Mouse (Mus musculus) frontal cortex, postnatal 14 days (tissue): ENCODE results near the gene Rbms1.

Source experiments
- DNase-seq, 2 experiments: peaks; one replicate each; pipeline ENCODE4 v3.0.0; 2022; ENCODE audit warnings: low spot score in 2 of 2

Rbms1 gene

DNA sequence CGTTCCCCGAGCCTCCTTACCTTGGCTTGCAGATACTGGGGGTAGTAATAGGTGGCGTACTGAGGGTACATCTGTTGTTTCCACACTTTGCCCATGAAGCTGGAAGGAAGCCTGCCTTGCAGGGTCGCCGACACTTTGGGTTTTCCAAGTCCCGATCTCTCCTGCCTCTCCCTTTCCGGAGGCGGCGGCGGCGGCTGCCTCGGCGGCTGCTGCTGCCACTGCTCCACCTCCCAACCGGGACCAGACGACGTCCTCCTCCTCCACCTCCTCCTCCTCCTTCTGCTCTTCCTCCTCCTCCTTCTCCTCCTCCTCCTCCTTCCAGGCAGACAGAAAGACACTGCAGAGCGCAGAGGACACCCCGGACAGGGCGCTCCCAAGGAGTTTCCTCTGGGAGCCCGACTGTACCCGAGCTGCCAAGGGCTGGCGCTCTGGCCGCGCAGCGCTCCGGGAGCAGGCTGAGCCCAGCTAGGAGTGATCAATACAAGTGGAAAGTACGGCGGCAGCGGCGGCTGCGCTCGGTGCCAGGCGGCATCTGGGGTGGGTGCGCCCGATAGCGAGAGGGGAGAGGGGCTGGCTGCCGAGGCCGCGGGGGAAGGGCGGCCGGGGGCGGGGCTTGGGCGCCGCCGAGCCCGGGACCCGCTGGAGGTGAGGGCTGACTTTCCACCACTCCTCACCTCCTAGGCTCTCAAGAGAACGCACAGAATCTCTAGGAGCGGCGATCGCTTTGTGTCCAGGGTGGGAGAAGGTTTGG lies at the start of gene Rbms1:
Gene Rbms1 (minus strand): TSS at position 522 of the 751 bp plus-strand sequence.
- DNase-seq = peak; percentile 35 to 56

DNA sequence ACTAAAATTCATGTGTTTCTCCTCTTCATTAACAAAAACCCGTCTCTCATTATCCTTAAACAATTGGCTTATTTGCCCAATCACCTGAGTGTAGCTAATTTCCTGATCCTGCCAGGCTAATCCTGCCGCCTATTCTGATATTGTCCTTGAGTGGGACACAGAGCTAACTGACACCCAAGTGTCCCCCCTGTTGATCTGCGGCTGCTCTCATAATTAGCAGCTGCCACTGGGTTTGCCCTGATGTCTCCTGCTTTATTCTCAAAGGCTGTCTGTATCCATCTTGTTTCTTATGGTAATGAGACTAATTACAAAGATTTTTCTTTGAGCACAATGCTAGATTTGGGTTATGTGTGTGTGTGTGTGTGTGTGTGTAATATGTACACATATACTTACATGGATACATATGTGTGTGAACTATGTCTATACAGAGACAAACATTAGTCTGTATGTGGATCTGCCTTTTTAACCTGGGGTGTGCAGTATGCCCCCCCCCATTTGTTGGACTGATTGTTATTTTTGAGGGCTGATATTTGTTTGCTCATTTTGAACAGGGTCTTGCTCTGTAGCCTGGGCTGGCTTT lies 49.3 kb upstream of the Rbms1 start:
- DNase-seq = no peak

DNA sequence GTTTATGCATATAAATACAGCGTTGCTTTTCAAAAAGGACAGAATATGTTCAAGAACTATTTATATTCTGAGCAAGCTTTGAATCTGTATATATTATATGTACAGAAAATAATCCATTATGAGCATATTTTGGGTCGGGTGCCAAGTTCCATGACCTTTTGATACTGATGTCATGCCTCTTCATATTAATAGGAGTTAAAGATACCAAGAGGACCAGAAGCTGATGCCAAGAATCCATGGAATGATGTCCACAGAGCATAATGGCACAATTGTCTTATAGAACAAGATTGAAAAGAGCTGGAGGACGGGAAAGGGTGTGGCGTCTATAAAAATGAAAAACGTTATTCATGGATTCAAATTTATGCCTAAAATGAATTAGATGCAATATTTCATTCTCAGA lies 23.3 kb upstream of the Rbms1 start:
- DNase-seq = no peak

DNA sequence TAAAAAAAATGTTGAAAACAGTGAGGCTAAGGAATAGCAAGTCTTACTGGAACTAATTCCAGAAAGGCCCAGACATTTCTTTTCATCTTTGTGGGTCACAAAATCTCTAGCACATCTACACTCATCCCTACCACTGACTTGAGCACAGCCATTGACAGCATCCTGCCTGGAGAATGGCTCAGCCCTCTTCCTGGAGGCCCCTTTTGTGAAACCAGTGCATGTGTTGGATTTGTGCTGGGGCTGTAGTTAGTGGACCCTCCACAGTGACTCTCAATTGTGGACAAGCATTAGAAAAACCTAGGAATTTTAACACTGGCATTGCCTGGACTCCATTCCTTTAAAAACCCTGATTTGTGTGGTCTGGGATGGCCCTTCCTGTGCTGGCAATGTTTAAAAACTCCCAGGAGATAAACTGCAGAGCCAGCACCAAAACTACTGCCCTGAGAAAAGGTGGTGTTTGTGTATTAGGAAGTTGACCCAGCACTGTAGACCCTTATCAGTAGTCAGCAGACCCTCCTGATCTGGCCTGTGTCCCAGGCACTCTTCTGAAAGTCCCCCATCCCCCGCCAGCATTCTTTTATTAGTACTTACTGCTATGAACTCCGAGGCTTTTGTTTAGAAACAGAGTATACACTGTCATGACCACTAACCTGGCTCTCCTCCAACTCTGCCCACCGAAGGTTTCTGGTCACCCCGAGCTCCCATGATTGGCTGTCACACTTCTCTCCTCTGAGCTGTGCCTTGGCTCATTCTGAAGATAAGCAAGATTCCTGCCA lies 15.7 kb upstream of the Rbms1 start:
- DNase-seq = no peak

DNA sequence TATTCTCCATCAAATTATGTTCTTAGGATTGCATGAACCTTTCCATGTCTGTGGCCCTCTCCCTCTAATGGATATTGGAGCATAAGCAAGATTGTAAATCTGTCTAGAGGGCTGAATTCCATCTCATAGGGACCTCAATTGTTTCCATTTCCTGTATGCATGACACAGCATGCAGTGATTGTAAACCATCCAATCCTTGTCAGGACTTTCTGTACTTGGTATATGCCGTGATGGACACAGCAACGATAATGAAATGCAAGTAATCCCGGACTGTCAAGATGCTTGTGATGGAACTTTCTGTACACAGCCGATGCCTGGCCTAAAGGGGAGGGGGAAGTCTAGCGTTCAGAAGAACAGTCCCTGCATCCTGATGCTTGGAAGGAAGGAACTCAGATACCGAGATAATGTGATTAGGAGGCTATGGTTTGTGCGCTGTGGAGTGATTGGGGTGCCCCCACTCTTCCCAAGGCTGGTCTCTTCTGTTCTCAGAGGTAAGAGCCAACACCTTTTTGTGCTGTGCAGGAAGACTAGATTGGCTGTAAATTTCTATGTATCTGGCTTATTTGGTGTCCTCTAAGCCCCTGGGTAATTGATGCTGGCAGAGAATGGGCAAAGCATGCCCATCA lies 9.3 kb upstream of the Rbms1 start:
- no peak for DNase-seq

DNA sequence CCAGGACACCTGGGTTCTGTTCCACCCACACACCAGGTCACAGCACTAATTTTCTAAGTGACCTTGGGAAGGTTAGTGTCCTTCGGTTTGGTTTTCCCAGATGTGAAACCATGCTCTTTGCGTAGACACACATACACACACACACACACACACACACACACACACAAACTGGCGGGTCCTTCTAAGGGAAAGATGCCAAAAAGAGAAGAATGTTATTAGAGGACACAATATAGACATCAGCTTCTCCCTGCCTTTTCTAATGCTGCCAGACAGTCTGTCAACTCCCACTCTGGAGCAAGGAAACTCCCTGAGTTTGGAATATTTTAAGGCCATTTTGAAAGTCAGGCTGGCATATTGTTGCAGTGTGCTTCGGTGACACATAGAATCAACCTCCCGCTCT lies 624 bp upstream of the Rbms1 start:
- DNase-seq = no peak

DNA sequence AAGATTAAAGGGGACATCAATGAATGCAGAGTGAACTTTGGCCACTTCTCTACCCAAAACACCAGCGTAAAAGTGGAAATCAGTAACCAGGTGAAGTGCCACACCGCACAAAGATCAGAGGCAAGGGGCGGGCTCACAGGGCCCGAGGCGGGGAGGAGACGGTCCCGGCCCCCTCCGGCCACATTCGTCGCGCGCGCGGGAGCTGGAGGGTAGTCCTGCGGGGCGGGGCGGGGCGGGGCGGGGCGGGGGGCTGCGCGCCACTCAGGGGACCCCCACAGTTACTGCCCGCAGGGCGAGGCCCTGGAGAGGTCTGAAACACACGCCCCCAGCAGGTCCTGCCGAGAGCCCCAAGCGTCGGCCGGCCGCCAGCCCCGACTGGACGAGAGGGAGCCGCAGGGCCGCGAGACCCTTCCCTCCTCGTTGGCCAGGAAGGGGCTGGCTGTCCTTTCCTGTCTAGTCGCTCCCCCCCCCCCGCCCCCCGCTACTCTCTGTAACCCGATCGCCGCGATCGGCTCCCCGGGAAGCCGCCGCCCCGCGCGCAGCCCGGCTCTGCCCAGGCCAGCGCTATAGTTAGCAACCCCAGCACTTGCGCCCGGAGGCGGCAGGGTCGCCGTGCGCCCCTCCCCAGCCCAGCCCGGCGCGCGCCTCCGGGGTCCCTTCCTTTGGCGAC lies 856 bp downstream of the Rbms1 start:
- DNase-seq = no peak

DNA sequence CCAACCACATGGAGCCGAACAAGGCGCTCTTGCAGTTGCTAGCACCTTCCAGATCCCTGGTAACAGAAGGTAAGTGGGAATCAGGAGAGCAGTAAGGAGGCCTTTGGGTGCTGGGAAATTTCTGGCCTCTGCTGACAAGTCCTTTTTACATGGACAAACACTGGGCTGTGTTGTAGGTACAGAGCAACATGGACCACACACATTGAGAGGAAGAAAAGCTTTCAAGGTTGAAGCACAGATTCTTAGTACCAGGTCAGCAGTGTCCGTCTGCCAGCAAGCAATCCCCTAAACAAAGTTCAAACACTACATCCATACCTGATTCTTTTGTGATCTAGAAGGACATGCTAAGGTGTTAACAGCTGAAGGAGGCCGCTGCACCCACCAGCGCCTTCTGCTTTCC lies 1.7 kb downstream of the Rbms1 start:
- no peak for DNase-seq

DNA sequence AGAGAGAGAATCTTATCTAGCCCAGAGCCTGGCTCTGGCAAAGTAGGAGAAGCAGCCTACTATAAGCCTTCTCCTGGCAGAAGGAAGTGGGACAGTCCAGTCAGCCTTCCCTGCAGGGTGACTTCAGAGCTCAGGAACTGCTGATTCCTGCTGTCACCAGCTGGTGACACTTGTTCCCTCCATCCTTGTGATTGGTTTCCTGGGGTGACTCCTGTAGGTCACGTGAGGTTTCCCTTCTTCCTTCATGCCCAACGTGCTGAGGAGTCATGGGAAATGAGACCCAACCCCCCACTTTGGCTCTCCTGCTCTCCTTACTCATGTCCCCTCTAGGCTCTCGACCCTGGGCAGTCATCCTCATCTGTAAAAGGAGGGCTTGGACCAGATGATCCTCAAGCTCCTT lies 14.8 kb downstream of the Rbms1 start:
- DNase-seq = no peak

DNA sequence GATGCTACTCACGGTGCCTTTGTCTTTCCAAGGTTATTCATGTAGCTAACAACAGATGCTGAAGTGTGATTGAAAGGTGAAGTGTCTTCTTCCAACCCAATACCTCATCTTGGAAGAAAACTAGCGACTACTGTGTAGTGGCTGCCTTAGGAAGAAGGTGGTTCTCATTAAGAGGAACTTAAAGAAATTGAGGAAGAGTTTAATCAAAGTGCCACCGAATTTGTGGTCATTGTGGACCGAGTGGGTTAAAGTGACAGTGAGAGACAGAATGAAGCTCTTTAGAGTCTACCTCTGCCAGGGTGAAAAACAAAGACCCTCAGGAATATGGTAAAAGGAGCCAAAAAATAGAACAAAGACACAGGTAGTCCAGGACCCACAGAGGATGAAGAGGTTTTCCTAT lies 15.2 kb downstream of the Rbms1 start:
- DNase-seq = no peak

DNA sequence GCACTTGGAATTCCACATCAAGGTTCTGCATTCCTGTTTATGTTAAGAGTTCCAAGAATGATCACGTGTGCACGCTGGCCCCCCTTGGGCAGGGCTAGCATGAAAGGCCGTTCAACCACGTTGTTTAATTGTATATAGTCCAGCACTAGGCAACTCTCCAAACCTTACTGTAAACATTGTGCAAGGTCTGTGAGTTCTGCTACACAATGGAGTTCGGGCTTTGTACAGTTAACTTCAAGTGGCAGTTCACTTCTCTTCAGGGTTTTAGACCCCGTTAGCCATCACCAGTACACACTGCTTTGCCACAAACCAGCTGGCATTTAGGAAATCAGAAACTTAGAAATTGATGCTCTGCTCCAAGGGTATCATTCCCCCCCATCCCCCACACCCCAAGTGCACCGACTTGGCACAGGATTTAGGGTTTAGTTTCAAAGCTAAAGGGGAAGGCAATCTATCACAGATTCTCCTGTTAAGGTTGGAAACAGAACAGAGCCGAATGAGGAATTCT lies 22.5 kb downstream of the Rbms1 start:
- DNase-seq = no peak

DNA sequence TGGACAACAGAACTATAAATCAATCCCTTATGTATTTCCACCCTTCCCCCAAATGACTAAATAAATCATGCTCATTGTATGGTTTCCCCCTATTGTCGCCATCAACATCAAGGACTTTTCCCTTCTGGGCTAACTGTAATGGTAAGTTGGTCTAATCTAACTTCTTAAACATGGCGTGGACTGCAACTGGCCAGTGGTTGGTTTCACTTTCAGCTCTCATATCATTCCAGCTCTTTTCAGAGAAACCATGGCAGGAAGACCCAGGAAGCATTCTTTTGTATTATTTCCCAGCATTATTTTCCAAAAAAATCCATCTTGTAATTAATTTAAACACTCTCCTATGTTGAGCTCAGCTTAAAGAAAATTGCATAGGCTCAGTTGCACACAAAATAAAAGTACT lies 23.0 kb downstream of the Rbms1 start:
- DNase-seq = no peak

DNA sequence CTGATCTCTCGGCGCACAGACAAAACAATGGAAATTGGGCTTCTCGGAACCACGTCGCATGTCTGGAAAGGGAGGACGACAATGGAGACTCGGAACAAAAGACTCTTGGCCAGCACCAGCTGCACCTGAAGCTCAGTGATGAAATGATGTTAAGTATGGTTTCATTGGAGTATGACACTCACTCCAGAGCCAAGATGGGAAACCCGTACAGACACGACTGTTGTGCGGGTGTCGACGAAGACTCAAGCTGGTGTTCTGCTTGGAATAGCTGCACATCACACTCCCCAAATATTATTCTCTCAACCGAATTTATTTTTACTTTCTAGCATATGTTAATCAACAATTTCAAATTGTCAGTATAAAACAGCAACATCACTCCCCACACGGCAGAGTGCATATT lies 26.1 kb downstream of the Rbms1 start:
- DNase-seq = no peak

DNA sequence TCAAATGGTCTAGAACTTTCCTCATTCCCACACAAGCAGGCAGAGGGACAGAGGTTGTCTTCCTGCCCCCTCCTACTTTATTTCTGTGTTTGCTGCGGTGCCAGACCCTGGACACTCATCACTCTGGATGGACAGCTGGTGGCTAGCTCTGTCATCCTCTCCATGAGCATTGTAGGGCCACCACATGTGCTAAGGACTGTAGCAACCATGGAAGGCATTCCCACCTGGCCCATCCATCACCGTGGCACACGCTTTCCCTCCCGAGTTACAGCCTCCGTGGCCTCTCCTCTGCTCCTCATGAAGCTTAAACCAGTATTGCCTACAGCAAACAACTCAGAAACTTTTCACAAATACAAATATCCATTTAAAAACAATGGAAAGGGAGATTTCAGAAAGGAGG lies 34.0 kb downstream of the Rbms1 start:
- no peak for DNase-seq

DNA sequence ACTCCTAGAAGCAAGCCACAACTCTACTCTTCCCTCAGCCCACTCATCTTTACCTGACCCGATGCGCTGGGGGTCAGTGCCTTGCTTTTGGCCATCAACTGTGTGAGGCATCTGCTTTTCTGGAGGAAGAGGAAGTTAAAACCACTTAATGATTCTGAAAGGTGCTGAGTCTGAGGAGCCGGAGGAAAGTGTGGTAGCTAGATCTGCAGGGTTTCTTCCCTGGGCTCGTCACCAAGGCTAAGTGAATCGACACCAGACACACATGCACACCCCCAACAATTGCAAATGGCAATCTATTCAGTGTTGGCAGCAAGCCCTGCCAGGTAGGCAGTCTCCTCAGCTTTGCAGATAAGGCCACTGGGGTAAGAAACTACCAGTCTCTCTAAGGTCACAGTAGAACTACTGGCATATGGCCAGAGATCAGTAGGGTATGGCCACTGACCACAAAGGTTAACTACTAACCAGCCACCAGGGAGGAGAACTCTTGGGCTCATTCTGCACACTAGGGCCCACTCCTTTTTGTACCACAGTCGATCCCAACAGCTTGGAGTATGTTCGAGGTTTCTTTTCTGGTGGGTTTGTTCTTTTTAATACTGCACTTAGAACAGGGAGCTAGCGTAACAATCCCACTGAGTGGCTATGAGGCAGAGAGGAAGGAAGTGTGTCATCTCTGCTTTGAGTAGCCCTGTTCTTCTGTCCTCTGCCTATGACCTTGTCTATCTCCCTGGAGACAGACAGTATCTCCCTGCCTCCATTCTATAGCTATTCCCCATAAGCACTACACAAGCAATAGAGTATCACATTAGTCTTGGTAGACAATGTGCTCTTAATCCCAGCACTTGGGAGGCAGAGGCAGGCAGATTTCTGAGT lies 34.9 kb downstream of the Rbms1 start:
- no peak for DNase-seq

DNA sequence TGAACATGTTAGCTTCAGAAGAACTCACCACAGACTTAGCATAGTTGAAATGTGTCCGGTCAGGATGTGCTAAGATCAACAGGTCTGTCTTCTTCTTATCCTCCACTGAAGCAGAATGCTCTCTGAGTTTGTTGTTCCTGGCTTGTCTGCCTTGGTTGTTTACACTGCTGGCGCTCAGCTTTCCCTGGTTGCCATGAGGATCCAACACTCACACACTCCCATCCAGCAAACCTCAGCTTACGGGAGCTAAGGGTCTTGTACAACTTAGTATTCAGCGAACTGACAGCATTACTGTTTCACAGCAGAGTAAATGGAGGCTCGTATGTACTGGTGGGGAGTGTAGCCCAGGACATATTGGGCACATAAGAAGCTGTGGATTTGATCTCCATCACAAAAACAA lies 37.9 kb downstream of the Rbms1 start:
- DNase-seq = no peak

DNA sequence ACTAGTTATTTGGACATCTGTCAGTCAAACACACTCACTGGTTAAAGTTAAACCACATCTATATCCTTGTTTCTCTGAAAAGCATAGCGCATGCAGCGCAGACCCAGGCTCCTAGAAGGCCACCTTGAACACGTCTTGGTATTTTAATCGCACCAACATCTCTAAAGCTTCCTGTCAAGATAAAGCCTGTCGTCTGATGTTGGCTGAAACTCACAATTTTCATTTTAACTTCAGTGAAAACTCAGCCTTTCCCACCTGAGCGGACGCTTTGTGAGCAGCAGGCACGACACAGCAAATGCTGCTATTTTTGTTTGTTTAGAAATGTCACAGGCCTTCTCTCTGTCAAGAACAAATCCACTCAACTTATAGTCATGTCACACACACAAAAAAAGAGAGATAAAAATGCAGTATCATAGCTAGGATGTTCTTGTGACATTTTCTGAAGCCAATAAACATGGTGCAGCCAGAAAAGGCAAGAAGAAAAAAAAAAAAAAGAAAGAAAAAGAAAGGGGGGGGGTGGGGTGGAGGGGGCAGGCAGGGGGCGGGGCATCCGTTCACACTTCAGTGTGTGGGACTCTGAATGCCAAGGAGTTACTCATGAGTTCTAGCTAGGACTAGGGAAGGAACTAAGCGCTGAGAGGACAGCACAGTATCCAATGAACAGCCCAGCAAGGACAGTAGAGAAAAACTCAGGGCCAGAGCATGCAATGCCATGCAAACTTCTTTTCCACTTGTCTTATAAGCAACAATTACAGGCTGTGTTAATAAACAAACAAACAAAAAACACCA lies 39.0 kb downstream of the Rbms1 start:
- no peak for DNase-seq

DNA sequence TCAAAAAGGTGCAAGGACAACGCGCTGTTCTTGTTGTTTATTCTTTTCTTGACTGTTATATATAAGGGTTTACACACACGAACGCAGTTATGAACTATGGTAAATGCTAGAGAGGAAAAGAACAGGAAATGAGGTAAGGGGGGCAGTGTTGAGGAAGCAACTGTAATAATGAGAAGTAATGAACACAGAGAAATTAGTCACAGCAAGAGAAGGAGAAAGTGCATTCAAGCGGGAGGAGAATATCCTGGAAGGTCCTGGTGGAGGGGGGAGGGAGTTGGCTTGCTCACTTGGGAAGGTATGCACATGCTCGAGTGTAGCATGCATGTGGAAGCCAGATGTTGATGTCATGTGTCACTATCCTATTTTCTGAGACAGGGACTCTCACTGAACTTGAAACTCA lies 39.9 kb downstream of the Rbms1 start:
- DNase-seq = no peak

DNA sequence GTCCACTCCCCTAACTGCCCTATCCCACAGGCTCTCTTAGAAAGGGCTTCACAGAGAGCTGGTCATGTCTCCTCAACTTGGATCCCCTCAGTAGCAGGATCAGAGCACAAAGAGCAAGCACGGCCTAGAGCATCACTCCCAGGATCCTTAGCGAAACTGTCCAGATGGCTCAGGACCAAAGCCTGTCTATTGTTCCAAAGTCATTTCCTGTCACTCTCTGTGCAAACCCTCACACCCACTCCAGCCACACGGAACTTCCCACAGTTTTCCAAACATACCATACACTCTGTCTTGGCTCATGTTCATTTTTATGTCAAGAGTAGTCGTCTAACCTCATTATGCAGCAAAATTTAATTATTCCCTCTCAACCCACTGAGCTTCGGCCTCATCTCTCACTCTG lies 40.6 kb downstream of the Rbms1 start:
- no peak for DNase-seq

DNA sequence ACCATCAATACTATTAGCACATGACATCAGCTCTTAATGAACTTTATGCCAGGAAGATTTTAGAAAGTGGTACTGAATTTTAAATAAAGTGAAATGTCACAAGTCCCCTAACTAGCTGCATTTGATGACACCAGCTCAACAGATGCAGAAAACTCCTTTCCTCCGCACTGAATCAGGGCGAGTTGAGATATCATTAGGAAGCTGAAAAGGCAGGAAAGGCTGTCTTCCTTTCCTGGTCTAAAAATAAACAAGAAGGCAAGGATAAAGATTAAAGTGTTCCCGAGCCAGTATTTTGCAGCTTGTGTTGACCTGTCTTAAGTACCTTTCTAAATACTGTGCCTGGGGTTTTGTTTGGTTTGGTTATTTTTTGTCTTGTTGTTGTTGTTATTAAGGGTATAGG lies 42.9 kb downstream of the Rbms1 start:
- no peak for DNase-seq
